Mouse (Mus musculus): ENCODE measurements around the gene C5ar2. TPM values are rescaled to one million over a fixed set of nuclear protein-coding genes. Genes with fewer than 3 reads are reported as not detected.

The C5ar2 gene
- polyA plus RNA-seq, 1 experiment from 2014 or later, result not detected

- Histone ChIP-seq H3K4me1 (replicated peaks; ENCODE audit: control insufficient read depth, insufficient read depth, low read length) (no peaks in the 10 kb centered on the region), H3K27ac (no peak overlapping the region), H3K9me3 (ENCODE audit: control insufficient read depth, low read length) (no peaks in the 10 kb centered on the region), H3K36me3 (replicated peaks; ENCODE audit: control insufficient read depth, insufficient read depth) (peaks cover 84% of the 10 kb centered on the region), H3K27me3 (ENCODE audit: control insufficient read depth, insufficient read depth, low read length) (no peaks in the 10 kb centered on the region), H3K4me3 (replicated peaks; ENCODE audit: low read length) (no peak overlapping the region), H3K4me2 (replicated peaks) (no peak overlapping the region), H3K9ac (no peak overlapping the region)
- DNase-seq (ENCODE audit: low spot score), result no peak
- WGBS, result 87% methylated on average over 21 of the region's 21 CpGs
- no peak for ATAC-seq (ENCODE audit: low FRiP score)
Observed at GRCm38 (mm10) chr7:16208781-16209665, 34.9 kb downstream of the C5ar2 start.

GRCm38 (mm10) chr7:16207496-16207895 lies 36.5 kb downstream of the C5ar2 start:
- no peak overlapping the region for H3K4me2 ChIP-seq (replicated peaks)
- no peaks in the 10 kb centered on the region for H3K27me3 ChIP-seq (ENCODE audit: control insufficient read depth, insufficient read depth, low read length)
- H3K4me3 ChIP-seq (replicated peaks; ENCODE audit: low read length), result no peak overlapping the region
- WGBS, result 89% methylated on average over 10 of the region's 10 CpGs
- DNase-seq (ENCODE audit: low spot score), result no peak
- no peak overlapping the region for H3K27ac ChIP-seq
- peaks cover 84% of the 10 kb centered on the region for H3K36me3 ChIP-seq (replicated peaks; ENCODE audit: control insufficient read depth, insufficient read depth)
- no peaks in the 10 kb centered on the region for H3K4me1 ChIP-seq (replicated peaks; ENCODE audit: control insufficient read depth, insufficient read depth, low read length)
- ATAC-seq (ENCODE audit: low FRiP score), result no peak
- no peak overlapping the region for H3K9ac ChIP-seq
- H3K9me3 ChIP-seq (ENCODE audit: control insufficient read depth, low read length), result no peaks in the 10 kb centered on the region

- H3K9me3 ChIP-seq (ENCODE audit: control insufficient read depth, low read length), result no peaks in the 10 kb centered on the region
- H3K4me1 ChIP-seq (replicated peaks; ENCODE audit: control insufficient read depth, insufficient read depth, low read length), result no peaks in the 10 kb centered on the region
- DNase-seq (ENCODE audit: low spot score), result no peak
- 84% methylated on average over 7 of the region's 7 CpGs for WGBS
- H3K27ac ChIP-seq, result no peak overlapping the region
- no peaks in the 10 kb centered on the region for H3K27me3 ChIP-seq (ENCODE audit: control insufficient read depth, insufficient read depth, low read length)
- H3K4me2 ChIP-seq (replicated peaks), result no peak overlapping the region
- no peak overlapping the region for H3K9ac ChIP-seq
- peaks cover 86% of the 10 kb centered on the region for H3K36me3 ChIP-seq (replicated peaks; ENCODE audit: control insufficient read depth, insufficient read depth)
- no peak overlapping the region for H3K4me3 ChIP-seq (replicated peaks; ENCODE audit: low read length)
- no peak for ATAC-seq (ENCODE audit: low FRiP score)
Observed at GRCm38 (mm10) chr7:16207076-16207475, 36.9 kb downstream of the C5ar2 start.

GRCm38 (mm10) chr7:16204791-16205190 lies 39.2 kb downstream of the C5ar2 start:
- H3K36me3 ChIP-seq (replicated peaks; ENCODE audit: control insufficient read depth, insufficient read depth), result peaks cover 88% of the 10 kb centered on the region
- DNase-seq (ENCODE audit: low spot score) (no peak), ATAC-seq (ENCODE audit: low FRiP score) (no peak)
- no peaks in the 10 kb centered on the region for H3K27me3 ChIP-seq (ENCODE audit: control insufficient read depth, insufficient read depth, low read length)
- no peak overlapping the region for H3K4me2 ChIP-seq (replicated peaks)
- H3K9ac ChIP-seq, result no peak overlapping the region
- H3K4me3 ChIP-seq (replicated peaks; ENCODE audit: low read length), result no peak overlapping the region
- no peak overlapping the region for H3K27ac ChIP-seq
- no peaks in the 10 kb centered on the region for H3K9me3 ChIP-seq (ENCODE audit: control insufficient read depth, low read length)
- no peaks in the 10 kb centered on the region for H3K4me1 ChIP-seq (replicated peaks; ENCODE audit: control insufficient read depth, insufficient read depth, low read length)
- 82% methylated on average over 9 of the region's 9 CpGs for WGBS

- H3K36me3 ChIP-seq (replicated peaks; ENCODE audit: control insufficient read depth, insufficient read depth), result peaks cover 88% of the 10 kb centered on the region
- H3K4me3 ChIP-seq (replicated peaks; ENCODE audit: low read length), result no peak overlapping the region
- no peak overlapping the region for H3K4me2 ChIP-seq (replicated peaks)
- H3K4me1 ChIP-seq (replicated peaks; ENCODE audit: control insufficient read depth, insufficient read depth, low read length), result no peaks in the 10 kb centered on the region
- no peak overlapping the region for H3K9ac ChIP-seq
- DNase-seq (ENCODE audit: low spot score) (no peak), ATAC-seq (ENCODE audit: low FRiP score) (no peak)
- H3K9me3 ChIP-seq (ENCODE audit: control insufficient read depth, low read length), result no peaks in the 10 kb centered on the region
- no peaks in the 10 kb centered on the region for H3K27me3 ChIP-seq (ENCODE audit: control insufficient read depth, insufficient read depth, low read length)
- whole genome bisulfite sequencing, result 92% methylated on average over 13 of the region's 13 CpGs
- no peak overlapping the region for H3K27ac ChIP-seq
Observed at GRCm38 (mm10) chr7:16203505-16203903, 40.5 kb downstream of the C5ar2 start.

GRCm38 (mm10) chr7:16202756-16203504 lies 41.0 kb downstream of the C5ar2 start:
- WGBS, result 87% methylated on average over 15 of the region's 15 CpGs
- Histone ChIP-seq H3K9ac (no peak overlapping the region), H3K4me3 (replicated peaks; ENCODE audit: low read length) (no peak overlapping the region), H3K36me3 (replicated peaks; ENCODE audit: control insufficient read depth, insufficient read depth) (peaks cover 91% of the 10 kb centered on the region), H3K4me2 (replicated peaks) (no peak overlapping the region), H3K9me3 (ENCODE audit: control insufficient read depth, low read length) (no peaks in the 10 kb centered on the region), H3K27ac (no peak overlapping the region), H3K4me1 (replicated peaks; ENCODE audit: control insufficient read depth, insufficient read depth, low read length) (no peaks in the 10 kb centered on the region), H3K27me3 (ENCODE audit: control insufficient read depth, insufficient read depth, low read length) (no peaks in the 10 kb centered on the region)
- ATAC-seq (ENCODE audit: low FRiP score) (no peak), DNase-seq (ENCODE audit: low spot score) (no peak)

- H3K9ac ChIP-seq, result no peak overlapping the region
- ATAC-seq (ENCODE audit: low FRiP score) (no peak), DNase-seq (ENCODE audit: low spot score) (no peak)
- H3K4me2 ChIP-seq (replicated peaks), result no peak overlapping the region
- WGBS, result 86% methylated on average over 6 of the region's 6 CpGs
- H3K27ac ChIP-seq, result no peak overlapping the region
- no peaks in the 10 kb centered on the region for H3K27me3 ChIP-seq (ENCODE audit: control insufficient read depth, insufficient read depth, low read length)
- no peak overlapping the region for H3K4me3 ChIP-seq (replicated peaks; ENCODE audit: low read length)
- peaks cover 89% of the 10 kb centered on the region for H3K36me3 ChIP-seq (replicated peaks; ENCODE audit: control insufficient read depth, insufficient read depth)
- no peaks in the 10 kb centered on the region for H3K9me3 ChIP-seq (ENCODE audit: control insufficient read depth, low read length)
- no peaks in the 10 kb centered on the region for H3K4me1 ChIP-seq (replicated peaks; ENCODE audit: control insufficient read depth, insufficient read depth, low read length)
Observed at GRCm38 (mm10) chr7:16201136-16201535, 42.8 kb downstream of the C5ar2 start.

- H3K4me1 ChIP-seq (replicated peaks; ENCODE audit: control insufficient read depth, insufficient read depth, low read length), result no peaks in the 10 kb centered on the region
- no peak overlapping the region for H3K4me2 ChIP-seq (replicated peaks)
- no peaks in the 10 kb centered on the region for H3K27me3 ChIP-seq (ENCODE audit: control insufficient read depth, insufficient read depth, low read length)
- H3K9me3 ChIP-seq (ENCODE audit: control insufficient read depth, low read length), result no peaks in the 10 kb centered on the region
- peaks cover 68% of the 10 kb centered on the region for H3K36me3 ChIP-seq (replicated peaks; ENCODE audit: control insufficient read depth, insufficient read depth)
- H3K27ac ChIP-seq, result no peak overlapping the region
- DNase-seq (ENCODE audit: low spot score) (no peak), ATAC-seq (ENCODE audit: low FRiP score) (no peak)
- WGBS, result 90% methylated on average over 11 of the region's 11 CpGs
- H3K4me3 ChIP-seq (replicated peaks; ENCODE audit: low read length), result no peak overlapping the region
- no peak overlapping the region for H3K9ac ChIP-seq
Observed at GRCm38 (mm10) chr7:16198540-16198939, 45.4 kb downstream of the C5ar2 start.

- H3K9me3 ChIP-seq (ENCODE audit: control insufficient read depth, low read length), result no peaks in the 10 kb centered on the region
- H3K9ac ChIP-seq, result no peak overlapping the region
- 82% methylated on average over 5 of the region's 5 CpGs for WGBS
- no peak for DNase-seq (ENCODE audit: low spot score)
- no peak overlapping the region for H3K4me3 ChIP-seq (replicated peaks; ENCODE audit: low read length)
- ATAC-seq (ENCODE audit: low FRiP score), result no peak
- H3K27me3 ChIP-seq (ENCODE audit: control insufficient read depth, insufficient read depth, low read length), result no peaks in the 10 kb centered on the region
- no peak overlapping the region for H3K27ac ChIP-seq
- no peak overlapping the region for H3K4me2 ChIP-seq (replicated peaks)
- peaks cover 54% of the 10 kb centered on the region for H3K36me3 ChIP-seq (replicated peaks; ENCODE audit: control insufficient read depth, insufficient read depth)
- no peaks in the 10 kb centered on the region for H3K4me1 ChIP-seq (replicated peaks; ENCODE audit: control insufficient read depth, insufficient read depth, low read length)
Observed at GRCm38 (mm10) chr7:16197166-16197565, 46.8 kb downstream of the C5ar2 start.

Data from hindbrain, embryonic 14.5 days (tissue).